Mouse (Mus musculus): ENCODE measurements at regions not wholly inside any gene's neighbourhood (a gene's known extent, or its start where the extent isn't known, plus 50 kb on each side); places are given as distances from the start of the nearest gene placed in this dataset.

- TF ChIP-seq CTCF (IDR thresholded peaks at IDR 0.05; ENCODE audit: low read depth) (no peak), EP300 (IDR thresholded peaks at IDR 0.05; ENCODE audit: low read depth) (no peak)
Observed at GRCm38 (mm10) chr13:98572011-98572570, 65.1 kb downstream of the Tmem174 start.
